Mouse (Mus musculus) intestine, postnatal 0 days (tissue): ENCODE results near the gene Tmem74b. TPM values are rescaled to one million over a fixed set of nuclear protein-coding genes. Genes with fewer than 3 reads are reported as not detected.

Source experiments
- ATAC-seq: fragments of 200-750 bp; cut with Nextera tagmentation; 2 replicates; pipeline ENCODE4 v1.8.0; 2017; ENCODE audit warnings: mild to moderate bottlenecking, moderate TSS enrichment, moderate library complexity
- H3K27ac ChIP-seq: fragments of 300-500 bp; sonication (generic); 2 replicates; pipeline ENCODE4 v1.5.1; 2014; ENCODE audit warnings: mild to moderate bottlenecking, low read depth, low read length, moderate library complexity
- H3K27me3 ChIP-seq: fragments of 300-500 bp; sonication (generic); replicated peaks from 2 replicates; pipeline ENCODE4 v1.6.1; 2014; ENCODE audit warnings: low read length, mixed read lengths; ENCODE audit not compliant: control insufficient read depth, insufficient read depth
- H3K36me3 ChIP-seq: fragments of 300-500 bp; sonication (generic); 2 replicates; pipeline ENCODE4 v1.6.1; 2014; ENCODE audit warnings: mild to moderate bottlenecking, moderate library complexity; ENCODE audit not compliant: control insufficient read depth, insufficient read depth
- H3K4me1 ChIP-seq: fragments of 300-500 bp; sonication (generic); replicated peaks from 2 replicates; pipeline ENCODE4 v1.6.1; 2014; ENCODE audit warnings: antibody characterized with exemption, low read length, mixed read lengths; ENCODE audit not compliant: control insufficient read depth, insufficient read depth
- H3K4me2 ChIP-seq: fragments of 300-500 bp; sonication (generic); replicated peaks from 2 replicates; pipeline ENCODE4 v1.6.1; 2014; ENCODE audit warnings: low read depth, mild to moderate bottlenecking, moderate library complexity
- H3K4me3 ChIP-seq: fragments of 300-500 bp; sonication (generic); 2 replicates; pipeline ENCODE4 v1.5.1; 2014; ENCODE audit warnings: low read depth, low read length
- H3K9ac ChIP-seq: fragments of 300-500 bp; sonication (generic); 2 replicates; pipeline ENCODE4 v1.6.1; 2014; ENCODE audit warnings: mild to moderate bottlenecking, low read depth, low read length
- H3K9me3 ChIP-seq: fragments of 300-500 bp; sonication (generic); 2 replicates; pipeline ENCODE4 v1.6.1; 2016; ENCODE audit warnings: mixed run types; ENCODE audit not compliant: control insufficient read depth
- CTCF ChIP-seq: sonication (generic); IDR thresholded peaks from 2 replicates; pipeline ENCODE4 v1.5.1; 2016; ENCODE audit warnings: low read depth, mild to moderate bottlenecking, control low read depth, antibody characterized with exemption, moderate library complexity
- WGBS: fragments of 180-500 bp; shearing (Covaris S2); extraction: QIAGEN DNeasy Blood & Tissue Kit; methylation state at CpG from one replicate; pipeline ENCODE4 v1.1.7; 2014; 5-methylcytosine and 5-hydroxymethylcytosine counted together
- polyA plus RNA-seq: library from polyadenylated mRNA; unstranded; fragments of >200 nt; fragmentation: Nextera tagmentation; extraction: Ambion mirVana; gene quantifications from 2 replicates; pipeline ENCODE4 v1.2.1, GENCODE M21; 2015

The Tmem74b gene
- polyA plus RNA-seq, 1 experiment from 2014 or later = 1.3 TPM

DNA sequence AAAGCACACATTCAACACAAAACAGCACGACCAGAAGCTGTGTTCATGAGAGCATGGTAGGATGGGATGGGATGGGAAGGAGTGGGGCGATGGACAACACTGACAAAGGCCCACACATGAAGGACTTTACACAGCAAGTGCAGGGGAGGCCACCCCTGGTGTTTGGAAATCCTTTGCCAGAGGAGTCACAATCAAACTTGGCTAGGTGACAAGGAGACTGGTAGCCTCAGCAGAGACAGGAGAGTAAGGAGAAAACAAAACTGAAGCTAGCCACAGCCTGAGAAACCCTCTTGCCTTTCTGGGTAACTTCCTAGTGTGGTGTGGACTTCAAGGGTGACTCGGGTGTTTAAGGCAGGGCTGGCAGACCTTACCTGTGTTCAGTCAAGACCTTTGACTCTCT lies 37.3 kb downstream of the Tmem74b start:
- 82% methylated on average over 3 of the region's 3 CpGs for WGBS
- TF ChIP-seq CTCF = no peak
- Histone ChIP-seq H3K4me1 (0 out of 2 replicates have a peak, but pooled peaks cover 7% of the 10 kb centered on the region), H3K27me3 (no peaks in the 10 kb centered on the region), H3K9me3 (no peaks in the 10 kb centered on the region), H3K9ac (no peak overlapping the region; the same call in 1 of the 2 replicates), H3K4me3 (no peak overlapping the region), H3K4me2 (no peak overlapping the region), H3K36me3 (peaks cover 13% of the 10 kb centered on the region), H3K27ac (no peak overlapping the region)
- no peak for ATAC-seq

DNA sequence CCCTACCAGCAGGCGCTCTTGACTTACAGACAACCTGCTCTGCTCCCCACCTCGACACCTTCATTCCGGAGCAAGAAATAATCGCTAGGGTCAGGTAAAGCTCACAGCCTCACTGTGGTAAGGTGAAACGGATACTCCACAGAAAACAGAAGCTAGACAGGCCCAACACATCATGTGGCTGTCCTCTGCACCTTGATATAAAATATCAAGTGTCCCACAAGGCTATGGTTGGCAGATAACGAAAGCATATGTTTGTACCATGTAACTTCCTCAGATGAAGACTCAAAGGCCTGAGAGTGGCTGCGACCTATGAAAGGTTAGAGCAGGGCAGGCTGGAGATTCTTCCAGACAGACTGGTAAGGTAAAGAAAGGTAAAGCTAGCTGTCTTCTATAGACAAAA lies 37.7 kb downstream of the Tmem74b start:
- peaks cover 9% of the 10 kb centered on the region; the same call in 1 of the 2 replicates for H3K36me3 ChIP-seq
- no peak overlapping the region for H3K9ac ChIP-seq
- ATAC-seq = no peak
- no peak for TF ChIP-seq CTCF
- H3K27ac ChIP-seq = no peak overlapping the region
- 87% methylated on average over 7 of the region's 7 CpGs for WGBS
- H3K4me1 ChIP-seq = 0 out of 2 replicates have a peak, but pooled peaks cover 7% of the 10 kb centered on the region
- no peaks in the 10 kb centered on the region for H3K9me3 ChIP-seq
- H3K4me3 ChIP-seq = no peak overlapping the region
- peak overlapping the region; percentile 85 for H3K4me2 ChIP-seq
- no peaks in the 10 kb centered on the region for H3K27me3 ChIP-seq

DNA sequence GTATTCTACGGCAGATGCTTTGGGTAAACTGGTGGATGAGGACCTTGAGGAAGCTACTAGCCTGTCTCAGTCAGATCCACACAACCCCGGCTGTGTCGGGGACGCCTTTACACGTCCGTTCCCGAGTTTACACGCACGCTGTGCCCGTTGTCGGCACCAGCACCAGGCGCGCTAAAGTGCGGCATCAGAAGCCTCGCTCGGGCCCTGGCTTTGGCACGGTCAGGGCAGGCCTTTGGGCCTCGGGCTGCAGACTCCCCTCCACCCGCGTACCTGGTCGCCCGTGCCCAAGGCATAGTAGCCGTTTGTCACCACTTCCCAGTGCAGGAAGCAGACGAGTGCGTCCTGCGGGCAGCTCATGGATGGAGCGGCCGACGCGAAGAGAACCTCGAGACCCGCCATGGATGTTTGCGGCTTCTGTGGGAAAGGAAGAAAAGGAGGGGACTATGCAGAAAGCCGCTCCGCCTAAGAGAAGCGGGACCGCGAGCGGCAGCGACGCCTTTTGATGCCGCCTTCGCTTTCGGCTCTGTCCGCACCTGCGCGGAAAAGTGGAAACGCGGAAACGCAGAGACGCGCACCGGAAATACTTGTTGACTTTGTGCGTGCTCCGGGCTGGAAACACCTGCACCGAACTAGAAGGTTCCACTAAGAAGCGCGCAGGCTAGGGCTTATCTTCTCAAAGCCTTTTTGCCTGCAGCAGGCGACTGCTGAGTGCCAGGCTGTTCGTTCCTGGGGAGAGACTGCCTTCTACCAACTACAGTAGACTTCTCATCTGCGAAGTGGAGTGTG lies 39.1 kb downstream of the Tmem74b start:
- H3K27me3 ChIP-seq = no peaks in the 10 kb centered on the region
- WGBS = under 1% methylated on average over 61 of the region's 61 CpGs
- H3K9me3 ChIP-seq = no peaks in the 10 kb centered on the region
- 0 out of 2 replicates have a peak, but pooled peaks cover 7% of the 10 kb centered on the region for H3K4me1 ChIP-seq
- peak overlapping the region; percentile 80 for H3K4me3 ChIP-seq
- peak overlapping the region; percentile 36 for H3K27ac ChIP-seq
- ATAC-seq = peak; percentile 92
- no peak for TF ChIP-seq CTCF
- no peaks in the 10 kb centered on the region for H3K36me3 ChIP-seq
- H3K9ac ChIP-seq = peak overlapping the region; percentile 77
- peak overlapping the region; percentile 85 for H3K4me2 ChIP-seq

DNA sequence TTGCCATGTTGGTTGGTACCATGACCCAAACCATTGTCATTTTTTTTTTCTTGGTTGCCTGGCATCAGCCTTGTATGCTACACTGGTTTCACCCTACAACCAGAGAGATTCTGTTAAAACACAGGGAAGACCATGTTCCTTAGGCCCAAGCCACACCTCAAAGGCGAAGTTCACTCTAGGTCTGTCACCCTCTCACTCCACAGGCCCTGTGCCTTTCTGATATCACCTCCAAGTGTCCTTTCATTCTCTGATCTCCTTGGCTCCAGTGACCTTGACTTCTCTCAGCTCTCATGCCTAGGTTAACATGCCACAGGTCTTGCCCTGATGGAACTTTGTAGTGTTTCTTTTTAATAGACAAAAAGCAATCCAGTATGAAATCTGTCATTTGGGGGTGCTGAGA lies 40.3 kb downstream of the Tmem74b start:
- no peak for ATAC-seq
- Histone ChIP-seq H3K27me3 (no peaks in the 10 kb centered on the region), H3K4me1 (0 out of 2 replicates have a peak, but pooled peaks cover 7% of the 10 kb centered on the region), H3K9ac (no peak overlapping the region), H3K36me3 (no peaks in the 10 kb centered on the region), H3K4me3 (no peak overlapping the region), H3K27ac (no peak overlapping the region), H3K4me2 (no peak overlapping the region), H3K9me3 (no peaks in the 10 kb centered on the region)
- 97% methylated on average over 1 of the region's 1 CpGs for WGBS
- no peak for TF ChIP-seq CTCF

DNA sequence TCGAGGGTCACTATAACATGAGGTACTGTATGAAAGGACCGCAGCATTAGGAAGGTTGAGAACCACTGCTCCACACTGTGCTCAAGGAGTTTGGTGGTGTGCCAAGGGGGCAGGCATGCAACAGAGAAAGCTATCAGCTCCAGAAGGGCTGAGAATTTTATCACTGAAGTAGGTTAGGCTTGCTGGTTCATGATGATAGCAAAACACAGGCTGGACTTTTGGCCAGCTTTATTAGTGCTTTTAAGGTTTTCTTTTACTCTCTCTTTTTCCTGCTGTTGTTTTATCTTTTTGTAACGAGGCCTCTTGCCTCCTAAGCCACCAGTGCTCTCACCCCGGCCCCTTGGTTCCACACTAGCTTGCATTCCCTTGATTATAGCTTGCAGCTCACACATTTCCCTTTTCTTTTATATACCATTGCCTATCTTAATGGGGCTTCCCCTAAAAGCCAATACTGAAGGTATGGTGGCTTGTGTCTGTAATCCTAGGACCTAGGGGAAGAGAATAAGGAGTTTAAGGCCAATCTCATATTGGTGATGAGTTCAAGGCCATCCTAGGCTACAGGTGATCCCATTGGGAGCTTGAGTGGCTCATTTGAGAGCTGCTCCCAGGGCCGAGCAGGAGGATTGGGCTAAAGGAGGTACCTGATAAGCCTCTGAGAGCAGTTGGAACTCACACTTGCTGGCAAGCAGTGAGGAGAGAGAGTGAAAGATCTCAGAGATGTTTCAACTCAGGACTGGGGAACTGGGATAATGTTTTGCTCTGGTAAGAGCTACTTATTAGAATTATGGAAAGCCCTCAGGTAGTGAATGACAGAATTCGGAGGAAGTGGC lies 41.3 kb downstream of the Tmem74b start:
- Histone ChIP-seq H3K4me3 (no peak overlapping the region), H3K27ac (no peak overlapping the region), H3K4me1 (0 out of 2 replicates have a peak, but pooled peaks cover 7% of the 10 kb centered on the region), H3K27me3 (no peaks in the 10 kb centered on the region), H3K9me3 (no peaks in the 10 kb centered on the region), H3K36me3 (no peaks in the 10 kb centered on the region), H3K9ac (no peak overlapping the region), H3K4me2 (no peak overlapping the region)
- no peak for ATAC-seq
- WGBS = 58% methylated on average over 6 of the region's 6 CpGs
- TF ChIP-seq CTCF = no peak

DNA sequence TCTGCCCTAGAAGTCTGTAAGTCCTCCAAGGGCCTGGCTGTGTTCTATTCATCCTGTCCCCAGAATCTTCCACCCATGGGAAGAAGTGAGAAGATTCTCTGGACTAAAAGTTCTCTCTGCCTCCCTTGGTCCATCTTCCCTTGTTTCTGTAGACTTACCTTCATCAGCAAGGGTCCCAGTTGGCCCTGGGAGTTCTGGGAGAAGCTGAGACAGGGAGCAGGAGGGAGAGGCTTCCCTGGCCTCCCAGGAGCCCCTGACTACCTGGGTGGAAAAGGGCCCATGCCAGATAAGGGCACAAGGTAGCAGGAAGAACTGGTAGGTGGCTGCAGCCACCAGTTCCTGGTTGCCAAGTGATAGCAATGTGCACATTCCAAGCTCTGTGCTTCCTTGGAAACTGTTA lies 42.0 kb downstream of the Tmem74b start, which contains the start of gene Psmf1:
Gene Psmf1 (minus strand): TSS at position 342 of the 400 bp plus-strand sequence.
- no peak within 1 kb of the TSS for H3K9ac ChIP-seq
- 0 out of 2 replicates have a peak, but pooled peaks cover 7% of the 10 kb centered on the region for H3K4me1 ChIP-seq
- H3K4me2 ChIP-seq = no peak within 1 kb of the TSS
- H3K27me3 ChIP-seq = no peaks in the 10 kb centered on the region
- H3K27ac ChIP-seq = no peak within 1 kb of the TSS
- no peak for ATAC-seq
- H3K4me3 ChIP-seq = no peak within 1 kb of the TSS
- no peak for TF ChIP-seq CTCF
- no peaks in the 10 kb centered on the region for H3K9me3 ChIP-seq
- no peaks in the 10 kb centered on the region for H3K36me3 ChIP-seq
